Mouse (Mus musculus) CH12.LX (cell line): Measurements from ENCODE around the gene Ccdc57. TPM values are rescaled to one million over a fixed set of nuclear protein-coding genes. Genes with fewer than 3 reads are reported as not detected.

Source experiments
- DNase-seq: peaks from one replicate; pipeline ENCODE4 v3.0.0-alpha.2; 2013; ENCODE audit errors: extremely low read depth
- H3K27ac ChIP-seq: 2 replicates; pipeline ENCODE4 v1.5.1; 2012; ENCODE audit warnings: low read depth, mild to moderate bottlenecking, control low read depth, moderate library complexity; ENCODE audit not compliant: insufficient read depth
- H3K27me3 ChIP-seq: replicated peaks from 2 replicates; pipeline ENCODE3; 2012; ENCODE audit warnings: inconsistent platforms
- H3K36me3 ChIP-seq, 2 experiments: replicated peaks in 1 of 2; 2 replicates each; pipeline versions ENCODE3 to v1.6.1; 2012; ENCODE audit warnings: inconsistent platforms in 1 of 2, low read length in 1 of 2, mild to moderate bottlenecking in 1 of 2, mixed read lengths in 1 of 2, moderate library complexity in 1 of 2; ENCODE audit not compliant: control insufficient read depth in 1 of 2, insufficient read depth in 1 of 2
- H3K4me1 ChIP-seq, 2 experiments: 2 replicates each; pipeline ENCODE4 v1.6.1; 2012; ENCODE audit warnings: inconsistent platforms in 1 of 2, moderate library complexity in 1 of 2; ENCODE audit not compliant: insufficient read depth in 2 of 2, control insufficient read depth in 1 of 2
- H3K4me2 ChIP-seq: 2 replicates; pipeline ENCODE4 v1.6.1; 2012; ENCODE audit warnings: low read depth, mild to moderate bottlenecking, control low read depth; ENCODE audit not compliant: poor library complexity, insufficient read depth, severe bottlenecking
- H3K4me3 ChIP-seq, 3 experiments: fragments of 150-350 bp in 1 of 3; sonication (generic) in 1 of 3; replicated peaks in 1 of 3; 2 replicates each; pipeline versions ENCODE3 to v1.5.1; 2011 to 2012; ENCODE audit warnings: low read depth in 2 of 3, low read length in 2 of 3, mild to moderate bottlenecking in 2 of 3, moderate library complexity in 2 of 3, control low read depth in 1 of 3, improper control_type of control experiment in 1 of 3, inconsistent platforms in 1 of 3, mixed read lengths in 1 of 3; ENCODE audit not compliant: poor library complexity in 1 of 3
- H3K79me2 ChIP-seq: replicated peaks from 2 replicates; pipeline ENCODE4 v1.6.1; 2012; ENCODE audit warnings: mild to moderate bottlenecking, moderate library complexity; ENCODE audit not compliant: control insufficient read depth, poor library complexity, insufficient read depth, severe bottlenecking; ENCODE audit errors: extremely low read depth
- H3K9ac ChIP-seq: 2 replicates; pipeline ENCODE4 v1.6.1; 2012; ENCODE audit warnings: low read depth, mild to moderate bottlenecking, control low read depth, moderate library complexity; ENCODE audit not compliant: insufficient read depth
- H3K9me3 ChIP-seq: replicated peaks from 2 replicates; pipeline ENCODE3; 2012; ENCODE audit warnings: low read length, inconsistent platforms, mixed read lengths
- CHD1 ChIP-seq: IDR thresholded peaks from 2 replicates; pipeline ENCODE4 v1.6.1; 2012; ENCODE audit warnings: low read depth, low read length, improper control_type of control experiment, inconsistent platforms
- CTCF ChIP-seq, 2 experiments: IDR thresholded peaks in 1 of 2; conservative IDR thresholded peaks in 1 of 2; 2 replicates each; pipeline ENCODE4 v1.5.1; 2011 to 2012; ENCODE audit warnings: low read depth in 2 of 2, low read length in 2 of 2, improper control_type of control experiment in 1 of 2, inconsistent platforms in 1 of 2, mild to moderate bottlenecking in 1 of 2, moderate library complexity in 1 of 2
- E2F4 ChIP-seq: IDR thresholded peaks from 2 replicates; pipeline ENCODE4 v1.6.1; 2011; ENCODE audit warnings: low read depth, low read length, improper control_type of control experiment; ENCODE audit not compliant: insufficient replicate concordance
- ELF1 ChIP-seq: IDR thresholded peaks from 2 replicates; pipeline ENCODE4 v1.6.1; 2014; ENCODE audit warnings: low read depth, mild to moderate bottlenecking, inconsistent platforms, low read length, improper control_type of control experiment
- ETS1 ChIP-seq: conservative IDR thresholded peaks from 2 replicates; pipeline ENCODE4 v1.6.1; 2012; ENCODE audit warnings: low read depth, mild to moderate bottlenecking, inconsistent platforms, low read length, improper control_type of control experiment, moderate library complexity
- GABPA ChIP-seq: IDR thresholded peaks from 2 replicates; pipeline ENCODE4 v1.6.1; 2012; ENCODE audit warnings: low read depth, low read length, improper control_type of control experiment, inconsistent platforms; ENCODE audit not compliant: insufficient replicate concordance
- HCFC1 ChIP-seq: IDR thresholded peaks from 2 replicates; pipeline ENCODE4 v1.6.1; 2012; ENCODE audit warnings: low read depth, mild to moderate bottlenecking, inconsistent platforms, low read length, improper control_type of control experiment
- IRF4 ChIP-seq: IDR thresholded peaks from 2 replicates; pipeline ENCODE4 v1.6.1; 2014; ENCODE audit warnings: low read depth, mild to moderate bottlenecking, inconsistent platforms, low read length, improper control_type of control experiment
- KAT2A ChIP-seq: IDR thresholded peaks from 2 replicates; pipeline ENCODE4 v1.6.1; 2012; ENCODE audit warnings: low read length, improper control_type of control experiment, inconsistent platforms; ENCODE audit not compliant: insufficient replicate concordance
- MAFK ChIP-seq: IDR thresholded peaks from 2 replicates; pipeline ENCODE4 v1.6.1; 2011; ENCODE audit warnings: low read length, improper control_type of control experiment; ENCODE audit not compliant: insufficient replicate concordance
- MAX ChIP-seq: IDR thresholded peaks from 2 replicates; pipeline ENCODE4 v1.6.1; 2011; ENCODE audit warnings: low read length, improper control_type of control experiment
- MEF2A ChIP-seq: IDR thresholded peaks from 2 replicates; pipeline ENCODE4 v1.6.1; 2014; ENCODE audit warnings: low read depth, mild to moderate bottlenecking, inconsistent platforms, low read length, improper control_type of control experiment, borderline replicate concordance
- NRF1 ChIP-seq: IDR thresholded peaks from 2 replicates; pipeline ENCODE4 v1.6.1; 2014; ENCODE audit warnings: low read depth, mild to moderate bottlenecking, inconsistent platforms, low read length, improper control_type of control experiment, moderate library complexity
- RAD21 ChIP-seq: IDR thresholded peaks from 2 replicates; pipeline ENCODE4 v1.6.1; 2011; ENCODE audit warnings: low read depth, mild to moderate bottlenecking, low read length, improper control_type of control experiment, moderate library complexity
- TBP ChIP-seq: conservative IDR thresholded peaks from 2 replicates; pipeline ENCODE4 v1.6.1; 2011; ENCODE audit warnings: low read depth, low read length, improper control_type of control experiment
- UBTF ChIP-seq: IDR thresholded peaks from 2 replicates; pipeline ENCODE4 v1.6.1; 2012; ENCODE audit warnings: low read depth, mild to moderate bottlenecking, inconsistent platforms, low read length, improper control_type of control experiment, moderate library complexity
- USF1 ChIP-seq: IDR thresholded peaks from 2 replicates; pipeline ENCODE4 v1.6.1; 2014; ENCODE audit warnings: low read depth, mild to moderate bottlenecking, inconsistent platforms, low read length, improper control_type of control experiment
- ZC3H11A ChIP-seq: IDR thresholded peaks from 2 replicates; pipeline ENCODE4 v1.6.1; 2012; ENCODE audit warnings: low read depth, mild to moderate bottlenecking, inconsistent platforms, low read length, improper control_type of control experiment
- ZKSCAN1 ChIP-seq: IDR thresholded peaks from 2 replicates; pipeline ENCODE4 v1.6.1; 2012; ENCODE audit warnings: low read depth, inconsistent platforms, low read length, improper control_type of control experiment, borderline replicate concordance
- ZNF384 ChIP-seq: IDR thresholded peaks from 2 replicates; pipeline ENCODE4 v1.6.1; 2012; ENCODE audit warnings: low read depth, low read length, improper control_type of control experiment, inconsistent platforms
- dilution Hi-C: fragments of 300-500 bp; cut with MboI; formaldehyde crosslinking; loops from 2 replicates; pipeline ENCODE4 v1.14.3; 2020; ENCODE audit warnings: low sequenced_read_pairs; ENCODE audit not compliant: extremely low pct_unique_long_range_greater_than_20kb, extremely low pct_ligation_motif_present
- in situ Hi-C: fragments of 300-500 bp; cut with MboI; formaldehyde crosslinking; loops from 3 replicates; pipeline ENCODE4 v1.14.3; 2019; ENCODE audit warnings: low sequenced_read_pairs, low pct_ligation_motif_present, low pct_unique_long_range_greater_than_20kb, mixed read lengths
- polyA plus RNA-seq: library from polyadenylated mRNA; unstranded; fragments of >175 nt; gene quantifications from 2 replicates; pipeline ENCODE4 v1.2.1, GENCODE M21; 2012; ENCODE audit warnings: low read depth; ENCODE audit not compliant: insufficient read length
- total RNA-seq, 2 experiments: library from RNA; depleted of rRNA; stranded (reverse); fragments of 300-350 nt in 1 of 2; fragments of >200 nt in 1 of 2; gene quantifications; 2 replicates each; pipeline ENCODE4 v1.2.3; 2012 to 2014

Gene Ccdc57
- total and polyA plus RNA-seq, 3 experiments: 2.3 to 6.0 (median 5.4) TPM

DNA sequence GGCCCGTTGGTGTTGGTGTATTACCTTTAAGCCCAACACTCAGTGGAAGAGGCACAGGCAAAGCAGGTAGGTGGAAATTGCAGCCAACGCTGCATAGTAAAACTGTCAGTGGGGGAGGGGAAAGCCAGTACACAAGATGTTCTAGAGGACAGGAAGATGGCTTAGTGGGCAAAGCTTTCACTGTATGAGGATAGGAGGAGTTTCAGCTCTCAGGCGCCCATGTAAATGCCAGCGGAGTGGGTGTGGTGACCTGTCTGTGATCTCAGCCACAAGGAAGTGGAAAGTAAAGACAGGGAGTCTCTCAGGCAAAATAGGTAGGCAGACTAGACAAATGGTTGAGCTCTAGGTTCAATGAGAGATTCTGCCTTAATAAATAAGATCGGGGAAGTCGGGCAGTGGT is 8.3 kb upstream of the Ccdc57 start:
- in situ Hi-C loops (no loop called here), dilution Hi-C loops (no loop called here)
- no peak overlapping the region for H3K27ac ChIP-seq
- peaks cover 18 to 20% of the 10 kb centered on the region in 2 experiments for H3K4me1 ChIP-seq
- no peak overlapping the region for H3K9ac ChIP-seq
- no peak for DNase-seq
- no peak overlapping the region for H3K4me3 ChIP-seq
- H3K27me3 ChIP-seq: peaks cover 18% of the 10 kb centered on the region
- no peaks in the 10 kb centered on the region for H3K36me3 ChIP-seq
- peaks cover 3% of the 10 kb centered on the region for H3K9me3 ChIP-seq
- H3K4me2 ChIP-seq: no peak overlapping the region
- no peaks in the 10 kb centered on the region for H3K79me2 ChIP-seq
- TF ChIP-seq MEF2A (no peak), TBP (no peak), ZNF384 (no peak), MAFK (no peak), ZKSCAN1 (no peak), E2F4 (no peak), ZC3H11A (no peak), IRF4 (no peak), NRF1 (no peak), KAT2A (no peak), CTCF (conservative IDR thresholded peaks at IDR 0.05 in 1 of 2, IDR thresholded peaks at IDR 0.05 in 1 of 2; ENCODE audit: low read depth in 2 of 2, low read length in 2 of 2) (no peak), HCFC1 (no peak), USF1 (no peak), MAX (no peak), UBTF (no peak), RAD21 (no peak)

DNA sequence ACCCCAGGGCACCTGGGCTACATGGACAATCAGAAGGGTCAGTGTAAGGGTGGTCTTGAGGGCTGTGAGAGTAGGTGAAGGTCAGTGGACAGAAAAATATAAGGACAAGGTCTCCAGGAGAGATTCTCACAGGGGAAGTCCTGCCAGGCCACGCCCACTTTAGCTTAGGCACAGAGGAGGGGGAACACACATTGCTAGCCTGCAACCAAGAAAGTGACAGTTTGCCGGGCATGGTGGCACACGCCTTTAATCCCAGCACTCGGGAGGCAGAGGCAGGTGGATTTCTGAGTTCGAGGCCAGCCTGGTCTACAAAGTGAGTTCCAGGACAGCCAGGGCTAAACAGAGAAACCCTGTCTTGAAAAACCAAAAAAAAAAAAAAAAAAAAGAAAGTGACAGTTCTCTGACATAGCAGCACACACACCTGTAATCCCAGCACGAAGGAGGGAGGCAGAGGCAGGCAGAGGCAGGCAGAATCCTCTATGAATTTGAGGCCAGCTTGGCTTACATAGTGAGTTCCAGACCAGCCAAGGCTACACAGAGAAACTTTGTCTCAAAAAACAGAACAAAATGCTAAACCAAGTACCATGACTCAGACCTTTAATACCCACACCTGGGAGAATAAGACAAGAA is 7.2 kb upstream of the Ccdc57 start:
- in situ Hi-C loops (no loop called here), dilution Hi-C loops (no loop called here)
- no peak for TF ChIP-seq TBP
- TF ChIP-seq GABPA: no peak
- no peak for TF ChIP-seq UBTF
- TF ChIP-seq ETS1: no peak
- TF ChIP-seq CHD1: no peak
- no peak for TF ChIP-seq ELF1
- peak; percentile 60; the same call in 1 of the 2 replicates for TF ChIP-seq ZNF384
- TF ChIP-seq ZC3H11A: no peak
- no peak for TF ChIP-seq KAT2A
- no peak overlapping the region for H3K27ac ChIP-seq
- no peaks in the 10 kb centered on the region for H3K79me2 ChIP-seq
- H3K4me1 ChIP-seq: peaks cover 18 to 20% of the 10 kb centered on the region in 2 experiments
- peaks cover 10% of the 10 kb centered on the region for H3K27me3 ChIP-seq
- no peak overlapping the region for H3K9ac ChIP-seq
- no peak overlapping the region for H3K4me3 ChIP-seq
- H3K36me3 ChIP-seq: no peaks in the 10 kb centered on the region
- no peak for DNase-seq
- H3K9me3 ChIP-seq: peaks cover 3% of the 10 kb centered on the region
- H3K4me2 ChIP-seq: no peak overlapping the region
